Mouse (Mus musculus) lung, postnatal 10 days (tissue): ENCODE measurements at regions not wholly inside any gene's neighbourhood (a gene's known extent, or its start where the extent isn't known, plus 50 kb on each side); places are given as distances from the start of the nearest gene placed in this dataset.

Experiments used
- DNase-seq: peaks from one replicate; pipeline ENCODE4 v3.0.0; 2021

DNA sequence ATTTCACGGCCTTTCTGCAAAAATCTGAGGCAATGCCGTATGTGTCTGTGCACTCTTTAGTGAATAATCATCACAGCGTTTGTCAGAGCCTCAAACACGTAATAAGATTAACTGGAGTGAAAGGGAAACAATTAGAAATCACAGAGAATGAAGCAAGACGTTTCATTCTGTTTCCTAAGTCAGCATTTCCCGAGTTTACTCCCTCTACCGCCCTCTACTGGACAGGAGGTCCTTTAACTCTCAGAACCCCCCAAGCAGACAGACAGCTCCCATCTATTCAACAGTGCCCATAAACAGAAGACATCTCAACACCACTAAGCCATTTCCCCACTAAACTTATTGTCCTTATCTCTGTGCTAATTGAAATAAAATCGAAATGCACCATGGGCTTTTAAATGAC, 167.5 kb upstream of the Rnd3 start:
- no peak for DNase-seq

DNA sequence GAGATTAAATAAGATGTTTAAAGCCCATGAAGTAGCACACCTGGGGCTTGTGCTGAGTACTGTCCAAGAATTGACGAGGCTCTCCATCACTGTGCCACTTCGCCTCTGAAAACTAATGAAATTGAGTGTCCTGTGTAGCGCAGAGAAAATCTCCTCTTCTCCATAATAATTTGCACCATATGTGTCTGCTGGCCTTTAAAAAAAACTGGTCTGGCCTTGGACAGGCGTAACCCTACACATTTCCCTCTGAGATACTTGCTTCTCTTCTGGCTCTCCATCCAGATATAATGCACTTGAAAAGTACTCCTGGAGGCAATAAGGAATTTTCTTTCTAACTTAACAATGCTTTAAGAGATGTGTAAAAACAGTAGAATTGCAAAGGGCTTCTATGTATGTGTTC, 164.5 kb upstream of the Rnd3 start:
- no peak for DNase-seq

DNA sequence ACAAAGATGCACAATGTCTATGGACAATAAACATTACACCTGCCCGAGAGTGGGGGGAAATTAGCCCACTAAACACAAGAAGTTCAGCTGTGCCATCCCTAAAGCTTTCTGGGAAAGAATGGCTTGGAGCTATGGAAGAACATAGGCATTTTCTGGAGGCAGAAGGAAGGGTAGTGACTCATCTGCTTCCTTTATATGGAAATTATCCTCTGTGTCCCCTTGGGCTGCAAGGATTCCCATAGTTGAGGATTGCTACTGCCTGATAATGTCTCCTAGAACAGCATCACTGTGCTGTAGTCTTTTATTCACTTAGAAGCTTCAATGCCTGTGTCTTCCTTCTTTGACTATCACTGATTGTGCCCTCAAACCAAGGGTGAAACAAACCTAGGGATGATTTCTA, 157.3 kb upstream of the Rnd3 start:
- DNase-seq = no peak

DNA sequence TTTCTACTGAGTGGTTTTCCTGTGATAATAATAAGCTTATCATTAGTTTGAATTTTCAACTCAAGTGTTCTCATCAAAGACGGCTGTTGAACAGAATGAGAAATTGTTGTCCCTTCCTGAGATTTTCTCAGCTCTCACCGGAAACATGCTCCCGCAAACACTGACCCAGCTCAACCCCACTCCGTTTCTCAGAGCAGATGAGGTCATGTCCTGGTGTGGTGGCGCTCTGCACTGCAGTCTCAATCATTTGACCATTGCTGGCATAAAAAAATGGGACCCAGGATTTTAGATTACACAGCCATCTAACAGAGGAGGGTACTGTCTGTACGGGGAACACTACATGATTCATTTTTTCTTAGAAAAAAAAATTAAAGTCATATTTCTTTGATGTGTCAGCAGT, 156.5 kb upstream of the Rnd3 start:
- peak; percentile 82 for DNase-seq

DNA sequence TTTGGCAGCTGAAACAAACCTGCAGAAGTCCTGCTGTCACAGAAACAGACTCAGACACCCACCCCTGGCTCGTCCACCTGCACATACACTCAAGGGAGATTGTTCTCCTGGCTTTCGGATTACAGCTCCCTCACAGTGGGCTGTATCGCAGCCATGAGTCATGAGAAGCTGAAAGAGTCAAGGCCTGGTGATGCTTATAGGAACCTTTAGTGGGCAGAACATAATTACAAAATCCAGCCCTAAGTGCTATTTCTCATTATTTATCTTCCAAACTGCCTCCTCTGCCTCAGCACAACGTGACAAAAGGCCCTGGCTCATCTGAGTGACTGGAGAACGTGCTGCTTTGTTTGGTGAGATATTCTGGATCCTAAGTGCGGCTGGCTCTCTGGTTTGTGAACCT, 155.8 kb upstream of the Rnd3 start:
- DNase-seq = no peak

DNA sequence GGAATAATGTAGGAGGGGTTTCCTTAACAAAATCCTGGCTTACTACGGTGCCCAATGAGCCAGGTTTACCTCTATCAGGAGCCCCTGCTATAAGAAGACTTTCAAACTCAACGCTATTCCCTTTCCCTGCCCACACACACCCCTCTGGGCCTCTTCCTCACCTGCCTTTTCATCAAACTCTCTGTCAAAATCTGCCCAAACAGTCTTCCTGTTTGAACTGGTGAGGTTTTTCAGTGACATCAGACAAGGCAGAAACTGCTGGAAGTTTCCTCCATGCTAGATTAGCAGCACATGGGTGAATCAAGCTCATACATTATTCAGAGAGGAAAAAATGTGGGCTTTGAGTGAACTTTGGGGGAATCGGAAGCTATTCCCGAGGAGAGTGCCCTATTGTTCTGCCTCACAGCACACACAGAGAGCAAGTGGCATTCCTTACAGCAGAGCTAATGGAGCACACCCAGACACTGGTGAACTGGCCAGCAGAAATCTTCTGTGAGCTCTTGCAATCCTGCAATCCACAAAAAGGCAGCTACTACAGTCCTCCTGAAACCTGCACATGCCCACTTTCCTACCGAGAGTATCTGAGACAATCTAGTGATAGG, 141.8 kb upstream of the Rnd3 start:
- DNase-seq = no peak

DNA sequence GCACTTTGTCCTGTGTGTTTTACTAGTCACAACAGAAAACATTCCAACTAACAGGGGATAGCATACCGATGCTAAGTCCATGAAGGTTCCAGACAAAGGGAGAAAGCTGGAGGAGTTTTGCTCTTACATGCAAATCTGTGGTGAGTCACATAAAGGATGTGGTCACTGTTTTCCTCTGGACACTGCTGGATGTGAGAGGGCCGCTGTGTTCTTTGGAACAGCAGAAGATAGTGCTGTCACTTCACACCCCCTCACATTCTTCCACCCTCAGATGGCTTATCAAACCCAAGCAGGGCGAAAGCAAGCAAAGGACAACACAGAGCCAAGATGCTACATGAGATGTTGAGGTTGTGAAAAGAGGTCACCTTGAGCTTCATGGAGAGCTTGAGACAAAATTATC, 139.8 kb upstream of the Rnd3 start:
- no peak for DNase-seq

DNA sequence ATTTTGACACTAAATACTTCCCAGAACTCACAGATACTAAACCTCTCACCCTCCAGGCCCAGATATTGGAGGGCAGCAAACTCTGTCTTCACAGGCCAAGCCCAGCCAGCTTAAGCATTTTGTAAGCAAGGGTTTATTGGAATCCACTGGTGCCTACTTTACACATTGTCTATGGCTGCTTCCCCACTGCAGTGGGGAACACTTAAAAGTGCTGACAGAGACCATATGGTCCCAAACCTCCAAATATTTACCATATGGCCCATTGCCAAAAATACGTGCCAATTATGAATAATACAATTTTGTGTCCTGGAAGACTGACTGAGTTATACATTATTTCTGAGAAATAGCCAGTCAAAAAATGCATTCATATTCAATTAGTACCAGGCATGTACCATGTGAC, 136.7 kb upstream of the Rnd3 start:
- no peak for DNase-seq

DNA sequence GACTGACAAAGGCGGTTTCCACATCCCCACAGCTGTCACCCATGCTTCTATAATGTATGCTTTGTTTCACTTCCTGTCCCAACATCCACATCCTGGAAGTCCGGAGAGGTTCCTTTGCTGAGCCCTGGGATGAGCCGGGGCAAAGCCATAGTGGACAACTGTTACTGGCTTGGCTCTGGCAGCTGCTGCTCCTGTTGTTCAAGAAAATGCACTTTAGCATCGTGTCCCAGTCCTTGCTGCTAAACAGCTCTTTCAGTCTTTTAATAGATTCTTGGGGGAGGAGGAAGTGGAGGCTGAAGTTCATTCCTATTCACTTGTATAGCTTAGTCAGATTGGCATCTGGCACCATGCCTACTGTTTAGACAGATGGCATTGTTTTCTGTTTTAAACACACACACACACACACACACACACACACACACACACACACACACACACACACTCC, 135.9 kb upstream of the Rnd3 start:
- DNase-seq = peak; percentile 27

DNA sequence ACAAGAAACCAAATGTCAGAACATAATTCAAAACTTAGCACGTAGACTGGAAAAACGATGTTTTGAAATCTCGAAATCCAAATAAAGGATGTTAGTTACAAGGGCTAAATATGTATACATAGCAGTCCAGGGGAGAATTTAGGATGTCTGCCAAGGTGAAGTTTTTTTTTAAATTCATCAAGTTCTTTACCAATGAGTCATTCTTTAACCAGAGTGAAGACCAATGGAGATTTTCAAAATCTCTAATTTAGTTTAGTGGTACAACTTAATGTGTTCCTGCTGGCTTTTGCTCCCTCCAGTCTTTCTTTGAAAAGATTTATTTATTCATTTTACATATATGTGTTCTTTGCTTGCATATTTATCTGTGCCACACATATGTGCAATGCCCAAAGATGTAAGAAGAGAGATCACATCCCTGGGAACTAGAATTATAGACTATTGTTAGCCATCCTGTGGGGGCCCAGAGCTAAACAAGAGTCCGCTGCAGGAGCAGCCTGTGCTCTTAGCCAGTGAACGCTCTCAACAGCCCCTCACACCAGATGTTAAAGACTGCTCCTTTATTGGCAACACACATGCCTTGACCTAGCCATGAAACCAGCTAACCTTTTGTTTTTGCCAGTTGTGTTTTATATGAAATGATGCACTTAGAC, 130.6 kb upstream of the Rnd3 start:
- DNase-seq = no peak

DNA sequence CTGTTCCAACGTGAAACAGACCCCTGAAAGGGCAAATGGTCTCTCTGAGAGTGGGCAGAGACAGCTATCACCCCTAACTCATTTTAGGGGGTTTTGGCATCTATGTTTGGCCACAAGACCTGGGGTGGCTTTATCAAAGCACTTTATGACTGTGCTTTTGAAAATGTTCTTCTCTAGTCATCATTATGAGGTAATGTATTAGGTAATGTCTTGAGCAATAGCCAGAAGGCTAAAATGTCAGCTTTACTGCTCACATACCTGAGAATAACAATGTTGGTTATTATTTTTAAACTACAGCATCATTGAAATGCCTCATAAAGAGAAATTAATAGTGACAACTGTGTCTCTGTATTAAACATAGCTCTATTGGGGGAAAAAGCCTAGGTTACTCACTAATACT, 129.9 kb upstream of the Rnd3 start:
- DNase-seq = no peak

DNA sequence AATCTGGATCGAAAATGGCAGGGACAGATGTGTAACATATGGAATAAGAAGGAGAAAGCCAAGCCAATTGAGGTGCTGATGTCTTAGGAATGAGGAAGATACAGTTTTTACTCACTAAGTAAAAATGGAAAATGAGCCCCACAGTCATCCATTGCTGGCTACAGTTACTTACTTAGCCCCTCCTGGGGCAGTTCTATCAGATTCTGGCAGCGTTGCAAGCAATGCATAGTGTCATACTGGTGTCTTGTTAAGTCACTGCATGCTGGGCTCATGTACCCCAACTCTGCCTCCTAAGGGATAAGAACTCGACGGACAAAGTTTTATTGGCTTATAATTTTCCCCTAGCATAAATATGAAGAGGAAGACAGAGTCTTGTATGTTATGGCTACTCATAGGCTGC, 129.4 kb upstream of the Rnd3 start:
- no peak for DNase-seq

DNA sequence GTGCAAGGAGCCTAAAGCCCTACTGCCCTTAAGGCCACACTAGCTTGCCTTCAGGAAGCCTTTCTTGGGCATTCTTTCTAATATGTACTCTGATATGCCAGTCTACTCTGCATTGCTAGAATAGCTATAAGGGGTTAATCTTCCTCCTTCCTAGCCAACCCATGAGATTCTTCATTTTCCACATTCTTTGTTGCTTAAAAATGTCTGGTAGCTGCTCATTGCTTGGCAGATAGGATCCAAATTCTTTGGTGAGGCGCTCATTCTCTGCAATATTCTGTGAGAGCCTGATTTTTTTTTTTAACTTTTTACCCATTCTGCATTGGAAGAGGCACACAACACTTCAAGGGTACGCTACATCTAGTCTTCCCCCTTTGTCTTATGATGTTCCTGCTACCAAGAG, 127.7 kb upstream of the Rnd3 start:
- DNase-seq = no peak

DNA sequence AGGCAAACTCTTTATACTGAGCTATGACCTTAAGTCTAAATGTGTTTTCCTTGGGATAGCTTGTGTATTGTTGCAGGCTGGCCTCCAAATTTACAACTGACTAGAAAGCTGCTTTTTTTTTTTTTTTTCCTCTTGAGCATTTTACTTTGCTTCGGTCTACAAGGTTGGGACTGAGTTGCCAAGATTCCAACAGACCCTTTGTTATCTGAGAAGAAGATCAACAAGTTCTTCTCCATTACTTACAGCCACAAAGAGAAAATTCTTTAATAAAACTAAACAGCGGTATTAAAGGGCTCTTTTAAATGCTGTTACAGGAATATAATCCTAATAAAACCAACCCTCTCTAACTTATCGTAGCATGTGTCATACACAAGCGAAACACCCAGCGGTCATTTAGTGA, 124.4 kb upstream of the Rnd3 start:
- DNase-seq = no peak

DNA sequence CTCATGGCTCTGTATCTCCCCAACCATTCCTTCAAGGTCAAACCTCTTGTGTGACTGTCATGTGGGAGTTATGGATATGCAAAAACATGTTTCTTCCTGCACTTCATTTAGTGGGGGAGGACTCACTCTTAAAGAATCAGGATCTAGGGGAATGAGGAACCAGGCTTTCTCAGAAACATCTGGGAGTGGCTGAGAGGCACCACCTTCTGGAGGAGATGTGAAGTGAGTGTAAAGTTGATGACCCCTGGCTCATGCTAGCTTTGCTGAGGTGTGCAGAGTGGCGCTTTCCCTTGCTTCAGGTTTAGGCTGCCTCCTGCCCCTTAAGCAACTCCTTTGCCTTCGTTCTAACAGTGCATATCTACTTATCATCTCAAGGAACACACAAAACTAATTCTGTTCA, 119.6 kb upstream of the Rnd3 start:
- peak; percentile 21 for DNase-seq

DNA sequence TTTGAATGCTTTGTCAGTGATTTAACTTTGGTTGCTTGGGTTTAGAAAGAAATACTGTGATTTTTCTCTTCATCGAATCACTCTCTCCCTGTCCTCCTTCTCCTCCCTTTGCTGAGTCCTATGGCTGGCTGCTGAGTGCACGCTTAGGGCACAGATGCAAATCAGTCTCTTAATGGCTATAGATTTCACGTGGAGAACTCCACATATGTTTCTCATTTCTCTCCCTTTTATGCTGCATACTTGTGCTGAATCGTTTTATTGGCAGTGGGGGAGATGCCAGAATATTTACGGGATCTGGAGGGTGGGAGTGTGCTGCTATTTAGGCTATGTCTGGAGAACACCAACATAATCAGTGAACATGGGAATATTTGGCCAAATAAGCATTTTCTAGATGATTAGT, 118.8 kb upstream of the Rnd3 start:
- DNase-seq = no peak

DNA sequence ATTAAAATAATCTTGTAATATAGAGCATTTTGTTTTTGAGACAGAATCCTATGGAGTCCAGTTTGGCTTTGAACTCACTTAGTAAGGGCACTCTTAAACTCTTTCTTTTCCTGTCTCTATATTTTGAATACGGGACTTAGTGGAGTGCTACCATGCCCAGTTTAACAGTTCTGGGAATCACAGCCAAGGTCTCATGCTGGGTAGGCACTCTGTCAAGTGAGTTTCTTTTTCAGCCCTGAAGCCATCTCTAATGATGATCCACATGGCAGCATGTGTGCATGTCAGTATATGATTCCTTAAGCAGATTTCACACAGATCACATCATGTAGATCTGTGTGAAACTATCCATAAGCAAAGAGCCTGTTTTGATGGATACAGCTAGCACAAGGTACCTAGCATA, 113.6 kb upstream of the Rnd3 start:
- DNase-seq = no peak

DNA sequence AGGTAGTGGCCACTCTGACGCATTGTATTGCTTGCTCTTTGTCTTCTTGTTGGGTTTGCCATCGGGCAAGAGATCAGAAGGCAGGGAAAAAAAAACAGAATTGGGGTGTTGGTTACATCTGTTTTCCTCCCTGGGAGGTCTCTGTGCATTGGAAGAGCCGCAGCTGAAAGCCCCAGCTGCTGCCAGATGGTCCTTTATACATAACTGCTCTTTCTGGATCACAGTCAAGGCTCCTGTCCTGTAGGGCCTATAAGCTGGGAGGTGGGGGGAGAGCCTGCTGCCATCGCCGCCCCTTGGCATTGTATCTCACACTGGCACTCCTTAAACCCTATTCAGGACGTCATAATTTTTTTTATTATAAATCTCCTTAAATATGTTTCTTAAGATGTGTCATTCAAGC, 101.9 kb upstream of the Rnd3 start:
- no peak for DNase-seq

DNA sequence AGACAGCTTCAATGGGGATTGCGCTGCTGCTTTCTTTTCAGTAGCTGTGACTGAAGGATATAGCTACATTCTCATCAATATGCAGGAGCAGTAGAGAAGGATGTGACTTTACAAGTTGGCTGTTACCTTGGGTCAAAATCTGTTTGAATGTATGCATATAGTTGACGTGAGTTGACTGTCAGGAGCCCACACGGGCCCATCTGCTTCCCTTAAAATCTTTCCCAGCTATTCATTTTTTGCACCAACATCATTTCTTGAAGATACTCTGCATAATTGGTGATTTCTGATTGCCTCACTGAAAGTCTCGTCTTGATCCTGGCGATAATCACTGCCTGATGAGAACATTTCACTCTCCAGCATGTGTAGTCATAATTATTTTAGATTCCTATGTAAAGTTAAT, 92.7 kb upstream of the Rnd3 start:
- DNase-seq = no peak

DNA sequence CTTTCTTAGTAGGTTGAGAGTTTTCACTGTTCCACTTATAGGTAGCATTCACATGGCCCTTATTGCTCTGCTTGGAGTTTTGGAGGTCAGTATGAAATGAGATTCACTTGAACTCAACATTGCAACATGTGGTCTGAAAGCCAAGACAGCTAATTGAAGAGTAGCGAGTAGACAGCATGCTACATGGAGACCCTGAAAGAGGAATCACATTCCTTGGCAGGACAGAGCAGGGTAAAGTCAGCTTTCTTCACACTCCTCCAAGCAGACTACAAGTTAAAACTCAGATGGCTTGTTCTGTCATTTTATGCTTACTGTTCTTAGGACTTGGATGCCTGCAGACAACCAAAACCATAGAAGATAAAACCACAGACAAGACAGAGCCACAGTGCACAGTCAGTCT, 91.1 kb upstream of the Rnd3 start:
- DNase-seq = no peak

DNA sequence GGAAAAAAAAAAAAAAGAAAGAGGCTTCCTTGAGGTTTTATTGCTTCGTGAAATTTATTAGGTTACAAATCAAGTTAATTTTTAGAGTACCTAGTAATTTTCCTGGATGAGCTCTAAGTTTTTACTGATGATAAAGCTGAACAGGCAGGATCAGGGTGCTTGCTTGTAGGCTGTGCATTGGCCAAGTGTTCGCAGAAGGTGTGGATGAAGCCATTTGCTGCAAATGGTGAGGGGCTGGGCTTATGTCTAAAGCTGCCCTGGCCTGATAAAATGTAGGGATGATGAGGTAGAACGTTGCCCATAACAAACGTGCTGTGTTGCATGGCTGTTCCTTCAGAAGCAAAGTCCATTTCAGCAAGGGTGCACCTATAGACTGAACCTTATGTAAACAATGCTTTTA, 90.1 kb upstream of the Rnd3 start:
- no peak for DNase-seq

DNA sequence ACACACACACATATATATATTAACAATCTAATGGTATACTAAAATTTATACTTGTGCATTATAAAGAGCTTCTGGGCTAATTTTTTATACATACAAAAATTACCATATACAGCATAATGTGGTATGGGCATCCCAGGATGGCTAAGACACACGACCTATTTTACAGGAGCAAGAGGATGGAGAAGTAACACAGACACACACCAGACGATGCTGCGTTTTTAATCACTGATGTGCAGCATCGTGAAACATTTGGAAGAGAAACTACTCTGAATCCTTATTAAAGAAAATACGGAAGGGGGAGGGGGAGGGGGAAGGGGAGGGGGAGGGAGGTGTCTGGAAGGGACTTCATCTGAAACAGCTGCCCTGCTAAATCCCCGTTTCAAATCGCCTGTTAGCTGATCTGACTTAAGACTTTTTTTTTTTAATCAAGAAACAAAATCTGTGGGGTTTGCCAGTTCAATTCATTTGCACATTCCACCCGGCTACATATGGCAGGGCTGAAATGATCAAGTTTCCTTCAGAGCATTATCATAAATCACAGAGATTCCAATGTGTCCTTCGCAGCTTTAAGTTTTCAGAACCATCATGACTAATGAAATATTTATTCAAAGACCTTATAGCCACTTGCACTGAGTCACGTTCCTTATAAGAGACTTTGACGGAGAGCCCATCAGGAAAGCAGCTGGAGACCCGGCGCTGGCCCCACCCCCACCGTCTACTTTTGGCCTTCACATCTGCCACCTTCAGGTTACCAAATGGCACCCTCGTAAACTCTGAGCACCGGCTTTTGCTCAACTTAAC, 89.4 kb upstream of the Rnd3 start:
- DNase-seq = peak; percentile 30

DNA sequence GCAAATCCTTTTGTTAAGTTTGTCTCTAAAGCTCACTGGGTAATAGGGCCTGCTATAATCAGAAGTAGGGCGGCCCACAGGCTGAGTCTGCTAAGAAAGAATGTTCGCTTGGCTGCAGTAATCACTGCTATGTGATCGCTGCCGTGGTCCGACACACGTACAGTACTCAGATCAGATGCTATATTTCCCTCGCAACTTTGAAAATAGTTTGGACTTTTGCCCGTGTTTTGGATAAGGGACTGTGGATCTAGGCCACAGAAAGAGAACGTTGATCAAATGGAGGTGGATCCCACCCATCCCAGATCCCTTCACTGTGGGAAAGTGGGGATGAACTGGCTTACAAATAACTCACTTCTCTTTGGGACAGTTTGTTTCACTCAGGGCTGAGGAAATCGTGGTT, 88.5 kb upstream of the Rnd3 start:
- DNase-seq = peak; percentile 12

DNA sequence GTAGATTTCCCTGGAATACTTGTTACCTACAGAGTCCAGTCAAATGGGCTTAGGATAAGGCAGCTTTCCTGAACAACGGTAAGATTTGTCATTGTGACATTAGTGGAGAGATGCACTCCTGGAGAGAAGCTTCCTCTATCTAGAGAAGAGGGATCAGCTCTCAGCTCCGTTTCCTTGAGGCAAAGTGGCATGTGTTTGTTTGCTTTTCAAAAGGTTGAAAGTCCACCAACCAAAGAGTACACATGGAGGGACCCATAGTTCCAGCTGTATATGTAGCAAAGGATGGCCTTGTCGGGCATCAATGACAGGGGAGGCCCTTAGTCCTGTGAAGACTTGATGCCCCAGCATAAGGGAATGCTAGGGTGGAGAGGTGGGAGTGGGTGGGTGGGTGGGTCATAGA, 87.9 kb upstream of the Rnd3 start:
- no peak for DNase-seq

DNA sequence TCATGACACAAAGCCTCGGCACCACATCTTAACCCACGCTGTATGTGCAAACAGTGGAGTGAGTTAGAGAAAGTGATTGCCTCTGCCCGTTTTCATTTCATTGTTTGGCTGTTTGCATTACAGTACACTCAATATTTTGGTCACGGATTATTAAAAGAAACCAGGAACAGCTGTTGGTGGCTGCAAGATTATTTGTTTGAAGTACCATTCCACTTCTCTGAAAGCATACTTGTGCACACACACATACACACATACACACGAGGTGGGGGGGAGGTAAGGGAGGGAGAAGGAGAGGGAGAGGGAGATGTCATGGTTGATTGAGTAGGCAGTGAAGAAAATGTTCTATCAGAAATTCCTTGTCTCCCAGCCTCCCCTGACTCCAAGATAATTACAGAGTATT, 85.5 kb upstream of the Rnd3 start:
- no peak for DNase-seq
